ENCODE assay signal across 8 mouse cellular contexts in genomic region chr10:82666436-82667234, GRCm38 (mm10). TPM values are rescaled to one million over a fixed set of nuclear protein-coding genes. Genes with fewer than 3 reads are reported as not detected.
A peak's percentile ranks its signal among the peaks of the same experiment; 100 is the strongest.
DNase-seq lines count a peak whose midpoint lies in the region; ATAC-seq lines count a peak whose summit lies in the region.

No protein-coding gene starts in this region.

- DNase-seq in T-cell, adult 2 months (ENCODE audit: low spot score): peak; percentile 78
- DNase-seq in cerebellum, postnatal 36 days: peak; percentile 91 to 94
- DNase-seq in frontal cortex, postnatal 36 days (ENCODE audit: low spot score in 2 of 2): peak; percentile 85 to 94
- peak; percentile 88 for DNase-seq in hindbrain, embryonic 14.5 days (ENCODE audit: low spot score)
- DNase-seq in layer of hippocampus, postnatal 25 days (ENCODE audit: extremely low spot score in 1 of 2, low spot score in 1 of 2): peak; percentile 69 to 92
- peak; percentile 92 for DNase-seq in lung, postnatal 14 days
- DNase-seq in retina, adult 2 months (ENCODE audit: low read depth, low spot score): peak; percentile 45
- DNase-seq in thymus, postnatal 25 days: peak; percentile 91

- no peaks in the 10 kb centered on the region for H3K9me3 ChIP-seq in hindbrain, embryonic 14.5 days (ENCODE audit: control insufficient read depth, low read length)

- WGBS in hindbrain, embryonic 14.5 days: 22% methylated on average over 22 of the region's 22 CpGs

- H3K27me3 ChIP-seq in hindbrain, embryonic 14.5 days (ENCODE audit: control insufficient read depth, insufficient read depth, low read length): no peaks in the 10 kb centered on the region

- peak overlapping the region; percentile 9; the same call in 1 of the 2 replicates for H3K4me2 ChIP-seq in hindbrain, embryonic 14.5 days (replicated peaks)

- peak; percentile 92 for ATAC-seq in hindbrain, embryonic 14.5 days (ENCODE audit: low FRiP score)

- H3K9ac ChIP-seq in hindbrain, embryonic 14.5 days: no peak overlapping the region

- H3K4me3 ChIP-seq in hindbrain, embryonic 14.5 days (replicated peaks; ENCODE audit: low read length): no peak overlapping the region

- H3K4me1 ChIP-seq in hindbrain, embryonic 14.5 days (replicated peaks; ENCODE audit: control insufficient read depth, insufficient read depth, low read length): no peaks in the 10 kb centered on the region

- no peak overlapping the region for H3K27ac ChIP-seq in hindbrain, embryonic 14.5 days

- H3K36me3 ChIP-seq in hindbrain, embryonic 14.5 days (replicated peaks; ENCODE audit: control insufficient read depth, insufficient read depth): no peaks in the 10 kb centered on the region

RNA-seq across cellular contexts. Expression of gene Glt8d2, which starts 23.8 kb away (rescaled TPM):
- 1.4 and 1.7 TPM in 2 replicates for polyA plus RNA-seq in hindbrain, embryonic 14.5 days (2014; fragmentation: Nextera tagmentation; extraction: Ambion mirVana)
- 10 to 100 TPM; 15.3 to 16.1 TPM for total RNA-seq in layer of hippocampus, postnatal 25 days (2021)

RNA-seq across cellular contexts. Expression of gene Hcfc2, which starts 29.3 kb away (rescaled TPM):
- polyA plus RNA-seq in hindbrain, embryonic 14.5 days (2014; fragmentation: Nextera tagmentation; extraction: Ambion mirVana): 37.9 and 39.8 TPM in 2 replicates
- total RNA-seq in layer of hippocampus, postnatal 25 days (2021): 10 to 100 TPM; 46.3 to 53.0 TPM

RNA-seq across cellular contexts. Expression of gene Tdg, which starts 37.0 kb away (rescaled TPM):
- polyA plus RNA-seq in hindbrain, embryonic 14.5 days (2014; fragmentation: Nextera tagmentation; extraction: Ambion mirVana): 157 and 165 TPM in 2 replicates
- 10 to 100 TPM; 50.0 to 57.4 TPM for total RNA-seq in layer of hippocampus, postnatal 25 days (2021)

RNA-seq across cellular contexts. Expression of gene 1190007I07Rik, which starts 43.6 kb away (rescaled TPM):
- 38.2 and 41.0 TPM in 2 replicates for polyA plus RNA-seq in hindbrain, embryonic 14.5 days (2014; fragmentation: Nextera tagmentation; extraction: Ambion mirVana)
- total RNA-seq in layer of hippocampus, postnatal 25 days (2021): 10 to 100 TPM; 21.3 to 24.3 TPM
